Mouse (Mus musculus) kidney, adult 2 months (tissue): ENCODE measurements around the gene Ampd2.

Experiments
- CTCF ChIP-seq: fragments of 200-500 bp; conservative IDR thresholded peaks from 2 replicates; pipeline ENCODE4 v1.5.1; 2011; ENCODE audit warnings: low read depth, mild to moderate bottlenecking, control low read depth, low read length, moderate library complexity, mixed read lengths; ENCODE audit not compliant: insufficient read depth, insufficient read length
- POLR2A ChIP-seq: fragments of 200-500 bp; IDR thresholded peaks from one replicate; pipeline ENCODE4 v1.6.1; 2011; ENCODE audit warnings: low read depth, low read length, control low read depth

- TF ChIP-seq CTCF, result no peak
- peak; percentile 65 for TF ChIP-seq POLR2A
Observed at GRCm38 (mm10) chr3:108069231-108069870, 17.1 kb downstream of the Ampd2 start.
